Mouse (Mus musculus): Measurements from ENCODE around the gene Gm28047. TPM values are rescaled to one million over a fixed set of nuclear protein-coding genes. Genes with fewer than 3 reads are reported as not detected.

Gm28047 gene
- polyA plus RNA-seq, 1 experiment from 2014 or later = not detected

DNA sequence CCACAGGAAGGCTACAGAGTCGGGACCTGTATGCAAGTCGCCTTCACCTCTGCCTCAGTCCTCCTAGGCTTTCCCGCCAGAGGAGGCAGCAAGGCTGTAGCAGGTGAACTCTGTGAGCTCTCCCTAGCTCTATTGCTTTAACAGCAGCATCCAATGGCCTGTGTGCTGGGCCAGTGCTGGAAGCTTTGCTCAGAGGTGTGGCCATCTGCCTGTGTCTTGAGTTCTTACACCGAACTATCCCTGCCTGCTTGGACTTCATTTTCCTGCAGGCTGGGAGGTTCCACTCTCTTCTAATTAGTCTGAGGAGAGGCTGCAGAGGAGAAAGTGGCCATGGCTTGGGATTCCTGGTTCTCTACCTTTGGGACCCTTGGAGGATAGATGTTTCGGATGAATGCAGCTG lies 112.9 kb downstream of the Gm28047 start:
- Histone ChIP-seq H3K4me2 (peak overlapping the region; percentile 87), H3K4me3 (replicated peaks) (no peak overlapping the region), H3K4me1 (peaks cover 75% of the 10 kb centered on the region), H3K9me3 (replicated peaks) (no peaks in the 10 kb centered on the region), H3K9ac (replicated peaks) (peak overlapping the region; percentile 12; the same call in 1 of the 2 replicates), H3K36me3 (peaks cover 13% of the 10 kb centered on the region; the same call in 1 of the 2 replicates), H3K27ac (replicated peaks) (peak overlapping the region; percentile 92), H3K27me3 (replicated peaks) (no peaks in the 10 kb centered on the region)
- WGBS = 25% methylated on average over 5 of the region's 5 CpGs
- no peak for ATAC-seq (ENCODE audit: low FRiP score)

- no peak for ATAC-seq (ENCODE audit: low FRiP score)
- peak overlapping the region; percentile 92 for H3K27ac ChIP-seq (replicated peaks)
- WGBS = 5% methylated on average over 6 of the region's 6 CpGs
- H3K27me3 ChIP-seq (replicated peaks) = no peaks in the 10 kb centered on the region
- H3K9me3 ChIP-seq (replicated peaks) = no peaks in the 10 kb centered on the region
- peak overlapping the region; percentile 87 for H3K4me2 ChIP-seq
- peaks cover 13% of the 10 kb centered on the region; the same call in 1 of the 2 replicates for H3K36me3 ChIP-seq
- H3K4me3 ChIP-seq (replicated peaks) = peak overlapping the region; percentile 67
- H3K9ac ChIP-seq (replicated peaks) = peak overlapping the region; percentile 67; the same call in 1 of the 2 replicates
- peaks cover 75% of the 10 kb centered on the region for H3K4me1 ChIP-seq
Measured at GRCm38 (mm10) chr15:102511285-102511833, 113.5 kb downstream of the Gm28047 start.

- peaks cover 13% of the 10 kb centered on the region; the same call in 1 of the 2 replicates for H3K36me3 ChIP-seq
Measured at GRCm38 (mm10) chr15:102510590-102511284, 114.1 kb downstream of the Gm28047 start.

DNA sequence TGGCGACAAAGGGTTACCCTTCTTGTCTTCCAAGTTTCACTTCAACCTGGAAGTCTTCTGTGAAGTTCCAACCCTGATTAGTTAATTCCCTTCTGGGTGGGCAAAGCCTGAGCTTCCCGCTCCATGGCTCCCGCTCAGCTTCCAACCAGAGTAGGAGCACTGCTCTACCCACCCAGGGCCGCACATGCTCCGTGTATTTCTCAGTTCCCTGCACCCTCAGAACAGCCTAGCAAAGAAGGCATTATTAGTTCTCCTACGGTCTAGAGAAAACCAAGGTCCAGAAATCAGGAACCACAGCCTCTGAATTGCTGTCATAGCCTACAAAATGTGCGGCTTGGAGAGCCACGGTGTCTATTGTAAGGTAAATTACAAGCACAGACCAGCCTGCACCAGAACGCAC lies 114.8 kb downstream of the Gm28047 start:
- Histone ChIP-seq H3K9me3 (replicated peaks) (no peaks in the 10 kb centered on the region), H3K4me3 (replicated peaks) (peak overlapping the region; percentile 67), H3K36me3 (peaks cover 16% of the 10 kb centered on the region; the same call in 1 of the 2 replicates), H3K27me3 (replicated peaks) (no peaks in the 10 kb centered on the region), H3K4me1 (peaks cover 63% of the 10 kb centered on the region), H3K4me2 (peak overlapping the region; percentile 87), H3K9ac (replicated peaks) (peak overlapping the region; percentile 67), H3K27ac (replicated peaks) (peak overlapping the region; percentile 92)
- peak; percentile 79 for ATAC-seq (ENCODE audit: low FRiP score)
- WGBS = 7% methylated on average over 9 of the region's 9 CpGs

More at GRCm38 (mm10) chr15:102510590-102511284, 114.1 kb downstream of the Gm28047 start:
- Histone ChIP-seq H3K9me3 (replicated peaks) (no peaks in the 10 kb centered on the region), H3K27me3 (replicated peaks) (no peaks in the 10 kb centered on the region), H3K4me2 (peak overlapping the region; percentile 87), H3K9ac (replicated peaks) (peak overlapping the region; percentile 67), H3K27ac (replicated peaks) (peak overlapping the region; percentile 92), H3K4me1 (peaks cover 69% of the 10 kb centered on the region), H3K4me3 (replicated peaks) (peak overlapping the region; percentile 67)
- peak; percentile 96 for ATAC-seq (ENCODE audit: low FRiP score)
- WGBS = 3% methylated on average over 34 of the region's 34 CpGs

- H3K9ac ChIP-seq (replicated peaks) = no peak overlapping the region
- H3K4me1 ChIP-seq = peaks cover 46% of the 10 kb centered on the region
- no peaks in the 10 kb centered on the region for H3K27me3 ChIP-seq (replicated peaks)
- ATAC-seq (ENCODE audit: low FRiP score) = no peak
- peaks cover 34% of the 10 kb centered on the region for H3K36me3 ChIP-seq
- no peaks in the 10 kb centered on the region for H3K9me3 ChIP-seq (replicated peaks)
- H3K4me2 ChIP-seq = no peak overlapping the region
- H3K4me3 ChIP-seq (replicated peaks) = no peak overlapping the region
- 92% methylated on average over 3 of the region's 3 CpGs for WGBS
- no peak overlapping the region for H3K27ac ChIP-seq (replicated peaks)
Measured at GRCm38 (mm10) chr15:102508336-102508735, 116.5 kb downstream of the Gm28047 start.

DNA sequence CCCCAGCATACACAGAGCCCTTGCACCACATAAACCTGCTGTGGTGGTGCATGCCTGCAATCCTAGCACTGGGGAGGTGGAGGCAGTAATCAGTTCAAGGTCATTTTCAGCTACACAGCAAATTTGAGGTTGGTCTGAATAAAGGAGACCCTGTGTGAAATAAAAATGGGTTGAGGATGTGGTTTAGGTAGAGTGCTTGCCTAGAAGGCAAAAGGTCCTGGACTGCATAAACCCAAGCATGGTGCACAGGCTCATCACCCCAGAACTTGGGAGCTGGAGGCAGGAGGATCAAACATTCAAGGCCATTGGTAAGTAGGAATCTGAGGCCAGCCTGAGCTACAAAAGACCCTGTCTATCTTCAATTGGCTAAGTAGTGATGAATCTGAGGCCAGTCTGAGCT lies 117.3 kb downstream of the Gm28047 start:
- peaks cover 38% of the 10 kb centered on the region for H3K4me1 ChIP-seq
- peaks cover 42% of the 10 kb centered on the region for H3K36me3 ChIP-seq
- no peaks in the 10 kb centered on the region for H3K27me3 ChIP-seq (replicated peaks)
- no peak overlapping the region for H3K9ac ChIP-seq (replicated peaks)
- no peak overlapping the region for H3K4me3 ChIP-seq (replicated peaks)
- no peak overlapping the region for H3K4me2 ChIP-seq
- no peak overlapping the region for H3K27ac ChIP-seq (replicated peaks)
- H3K9me3 ChIP-seq (replicated peaks) = no peaks in the 10 kb centered on the region
- ATAC-seq (ENCODE audit: low FRiP score) = no peak

GRCm38 (mm10) chr15:102506864-102507263 lies 118.0 kb downstream of the Gm28047 start:
- Histone ChIP-seq H3K36me3 (peaks cover 49% of the 10 kb centered on the region), H3K27me3 (replicated peaks) (no peaks in the 10 kb centered on the region), H3K27ac (replicated peaks) (no peak overlapping the region), H3K4me1 (peaks cover 31% of the 10 kb centered on the region), H3K4me2 (no peak overlapping the region), H3K9me3 (replicated peaks) (no peaks in the 10 kb centered on the region), H3K4me3 (replicated peaks) (no peak overlapping the region), H3K9ac (replicated peaks) (no peak overlapping the region)
- no peak for ATAC-seq (ENCODE audit: low FRiP score)
- 92% methylated on average over 1 of the region's 1 CpGs for WGBS

- Histone ChIP-seq H3K27ac (replicated peaks) (no peak overlapping the region), H3K4me3 (replicated peaks) (no peak overlapping the region), H3K4me2 (no peak overlapping the region), H3K36me3 (peaks cover 53% of the 10 kb centered on the region), H3K27me3 (replicated peaks) (no peaks in the 10 kb centered on the region), H3K4me1 (peaks cover 27% of the 10 kb centered on the region), H3K9ac (replicated peaks) (no peak overlapping the region), H3K9me3 (replicated peaks) (no peaks in the 10 kb centered on the region)
- 61% methylated on average over 2 of the region's 2 CpGs for WGBS
- no peak for ATAC-seq (ENCODE audit: low FRiP score)
Measured at GRCm38 (mm10) chr15:102506464-102506830, 118.4 kb downstream of the Gm28047 start.

DNA sequence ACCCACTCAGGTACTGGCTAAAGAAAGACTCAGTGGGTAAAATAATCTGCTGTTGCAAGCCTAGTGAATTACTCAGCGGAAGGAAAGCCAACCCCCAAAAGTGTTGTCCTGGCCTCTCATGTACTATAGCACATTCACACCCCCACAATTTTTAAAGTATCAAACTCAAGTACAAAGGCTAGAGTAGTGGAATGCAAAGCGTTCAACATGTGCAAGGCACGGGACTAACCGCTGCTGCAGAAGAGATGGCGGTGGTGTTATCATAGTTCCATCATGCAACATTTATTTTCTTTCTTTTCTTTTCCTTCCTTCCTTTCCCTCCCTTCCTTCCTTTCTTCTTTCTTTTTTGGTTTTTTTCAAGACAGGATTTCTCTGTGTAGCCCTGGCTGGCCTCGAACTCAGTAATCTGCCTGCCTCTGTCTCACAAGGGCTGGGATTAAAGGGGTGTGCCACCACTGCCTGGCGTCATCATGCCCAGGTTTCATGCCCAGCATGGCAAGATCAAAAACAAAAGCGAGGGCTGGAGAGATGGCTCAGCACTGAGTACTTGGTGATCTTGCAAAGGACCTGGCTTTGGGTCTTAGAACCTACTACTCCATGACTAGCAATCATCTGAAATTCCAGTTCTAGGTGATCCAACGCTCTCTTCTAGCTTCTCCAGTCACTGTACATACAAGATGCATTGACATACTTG lies 119.0 kb downstream of the Gm28047 start:
- ATAC-seq (ENCODE audit: low FRiP score) = no peak
- Histone ChIP-seq H3K4me1 (peaks cover 22% of the 10 kb centered on the region), H3K36me3 (peaks cover 58% of the 10 kb centered on the region), H3K4me3 (replicated peaks) (no peak overlapping the region), H3K27me3 (replicated peaks) (no peaks in the 10 kb centered on the region), H3K9ac (replicated peaks) (no peak overlapping the region), H3K27ac (replicated peaks) (no peak overlapping the region), H3K4me2 (no peak overlapping the region), H3K9me3 (replicated peaks) (no peaks in the 10 kb centered on the region)
- 89% methylated on average over 9 of the region's 9 CpGs for WGBS

- Histone ChIP-seq H3K27ac (replicated peaks) (no peak overlapping the region), H3K27me3 (replicated peaks) (no peaks in the 10 kb centered on the region), H3K4me1 (peaks cover 18% of the 10 kb centered on the region), H3K36me3 (peaks cover 65% of the 10 kb centered on the region), H3K4me2 (no peak overlapping the region), H3K4me3 (replicated peaks) (no peak overlapping the region), H3K9ac (replicated peaks) (no peak overlapping the region), H3K9me3 (replicated peaks) (no peaks in the 10 kb centered on the region)
- WGBS = 77% methylated on average over 12 of the region's 12 CpGs
- no peak for ATAC-seq (ENCODE audit: low FRiP score)
Measured at GRCm38 (mm10) chr15:102505073-102505769, 119.6 kb downstream of the Gm28047 start.

- Histone ChIP-seq H3K4me2 (no peak overlapping the region), H3K27me3 (replicated peaks) (no peaks in the 10 kb centered on the region), H3K27ac (replicated peaks) (no peak overlapping the region), H3K4me1 (peaks cover 7% of the 10 kb centered on the region), H3K36me3 (peaks cover 76% of the 10 kb centered on the region), H3K4me3 (replicated peaks) (no peak overlapping the region), H3K9me3 (replicated peaks) (no peaks in the 10 kb centered on the region), H3K9ac (replicated peaks) (no peak overlapping the region)
- no peak for ATAC-seq (ENCODE audit: low FRiP score)
- WGBS = 91% methylated on average over 9 of the region's 9 CpGs
Measured at GRCm38 (mm10) chr15:102503924-102504782, 120.7 kb downstream of the Gm28047 start.
